Mouse (Mus musculus): ENCODE data around the gene Flt4. TPM values are rescaled to one million over a fixed set of nuclear protein-coding genes. Genes with fewer than 3 reads are reported as not detected.

The Flt4 gene
- polyA plus RNA-seq, 1 experiment from 2014 or later = 2.8 TPM

DNA sequence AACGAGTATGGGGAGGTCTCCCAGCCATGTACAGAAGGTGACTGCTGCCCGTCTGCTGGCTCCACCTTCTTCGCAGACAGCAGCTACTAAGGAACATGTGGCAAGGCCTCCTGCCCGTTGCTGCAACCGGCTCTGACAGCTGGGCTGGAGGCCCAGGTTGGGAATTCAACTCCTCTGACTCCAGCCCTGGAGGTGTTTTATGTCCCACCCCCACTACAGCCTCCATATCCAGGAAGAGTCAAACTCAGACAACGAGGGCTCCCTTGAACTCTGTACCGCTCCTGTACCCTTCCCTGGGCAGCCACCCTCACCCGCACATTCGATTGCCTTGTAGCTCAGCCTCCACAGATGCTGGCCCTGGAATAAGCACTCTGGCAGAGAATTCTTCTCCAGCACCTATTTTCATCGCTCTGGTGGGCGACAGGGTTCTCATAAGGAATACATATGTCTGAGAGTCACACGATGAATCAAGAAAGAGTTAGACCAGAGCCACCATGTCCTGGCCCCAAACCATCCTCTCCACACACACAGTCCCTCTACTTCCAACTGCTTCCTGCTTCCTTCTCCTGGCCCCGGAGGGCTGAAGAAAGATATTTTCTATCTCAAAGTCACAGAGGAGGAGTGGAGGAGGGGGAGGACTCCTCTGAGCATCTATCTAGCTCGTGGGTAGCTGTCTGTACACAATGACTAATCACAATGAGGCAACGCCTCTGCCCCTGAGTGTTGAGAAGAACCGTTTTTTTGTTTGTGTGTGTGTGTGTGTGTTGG lies 42.1 kb downstream of the Flt4 start:
- H3K4me2 ChIP-seq (replicated peaks) = no peak overlapping the region
- no peaks in the 10 kb centered on the region for H3K36me3 ChIP-seq
- no peak for ATAC-seq (ENCODE audit: low FRiP score, low read depth)
- no peaks in the 10 kb centered on the region for H3K9me3 ChIP-seq
- 79% methylated on average over 16 of the region's 16 CpGs for WGBS
- no peak overlapping the region for H3K4me3 ChIP-seq
- no peak overlapping the region for H3K9ac ChIP-seq
- peaks cover 7% of the 10 kb centered on the region; the same call in 1 of the 2 replicates for H3K4me1 ChIP-seq
- H3K27ac ChIP-seq = no peak overlapping the region
- no peaks in the 10 kb centered on the region for H3K27me3 ChIP-seq (replicated peaks)

DNA sequence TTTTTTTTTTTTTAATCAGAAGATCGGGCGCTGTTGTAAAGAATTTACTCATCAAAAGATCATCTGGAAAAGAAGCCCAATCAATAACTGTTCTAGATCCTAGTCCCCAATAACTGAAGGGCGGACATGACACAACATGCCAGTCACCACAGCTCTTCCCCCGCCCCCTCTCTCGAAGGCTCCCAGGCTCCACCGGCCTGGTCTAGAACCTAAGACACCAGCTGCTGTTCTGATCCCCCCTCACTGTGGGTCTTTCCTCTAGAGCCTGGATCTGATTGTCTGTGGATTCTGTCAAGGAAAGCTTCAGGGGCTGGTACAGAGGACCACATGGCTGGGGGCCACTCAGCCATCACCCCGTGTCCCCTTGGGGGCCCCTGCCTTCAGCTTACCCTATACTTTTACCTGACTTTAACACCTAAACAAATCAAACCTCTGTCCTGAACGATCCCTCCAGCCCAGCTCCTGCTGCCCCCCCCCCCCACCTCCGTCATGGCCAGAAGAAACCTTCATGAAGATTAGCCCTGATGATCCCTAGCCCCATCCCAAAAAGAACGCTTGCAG lies 42.8 kb downstream of the Flt4 start:
- H3K27ac ChIP-seq = no peak overlapping the region
- no peak overlapping the region for H3K4me2 ChIP-seq (replicated peaks)
- peaks cover 7% of the 10 kb centered on the region; the same call in 1 of the 2 replicates for H3K4me1 ChIP-seq
- H3K36me3 ChIP-seq = no peaks in the 10 kb centered on the region
- no peaks in the 10 kb centered on the region for H3K27me3 ChIP-seq (replicated peaks)
- H3K4me3 ChIP-seq = no peak overlapping the region
- ATAC-seq (ENCODE audit: low FRiP score, low read depth) = no peak
- no peak overlapping the region for H3K9ac ChIP-seq
- no peaks in the 10 kb centered on the region for H3K9me3 ChIP-seq
- 94% methylated on average over 10 of the region's 10 CpGs for WGBS

DNA sequence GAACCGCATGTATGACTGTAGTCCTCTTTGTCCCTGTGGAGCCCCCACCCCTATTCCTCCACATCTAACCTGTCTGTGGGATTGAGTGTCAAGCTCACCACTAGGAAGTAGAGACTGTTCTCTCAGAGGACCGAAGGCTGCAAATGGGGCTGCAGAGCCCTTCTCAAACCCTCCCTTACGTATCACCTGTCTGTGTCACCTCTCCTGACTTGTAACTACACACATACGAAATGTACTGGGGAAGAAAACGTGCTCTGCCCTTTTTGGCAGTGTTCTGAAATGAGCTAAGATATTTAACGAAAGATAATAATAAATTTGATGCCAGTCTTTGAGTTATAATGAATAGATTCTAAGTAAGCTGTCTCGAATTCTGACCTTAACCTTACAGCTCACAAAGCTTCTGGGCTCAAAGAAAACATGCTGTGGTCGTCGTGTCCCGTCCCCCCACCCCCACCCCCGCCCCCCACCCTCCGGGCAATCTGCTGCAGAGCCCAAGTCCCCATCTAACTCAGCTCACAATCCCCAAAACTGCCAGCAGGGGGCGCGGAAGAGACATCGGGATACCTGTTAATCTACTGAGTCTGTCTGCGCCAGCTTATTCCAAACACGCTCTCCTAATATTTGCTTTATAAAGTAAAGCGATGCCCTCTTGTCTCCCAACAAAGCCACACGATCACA lies 43.5 kb downstream of the Flt4 start:
- Histone ChIP-seq H3K27ac (no peak overlapping the region), H3K4me3 (no peak overlapping the region; the same call in 1 of the 2 replicates), H3K27me3 (replicated peaks) (no peaks in the 10 kb centered on the region), H3K9ac (no peak overlapping the region), H3K4me1 (peaks cover 7% of the 10 kb centered on the region; the same call in 1 of the 2 replicates), H3K4me2 (replicated peaks) (peak overlapping the region; percentile 37), H3K9me3 (no peaks in the 10 kb centered on the region), H3K36me3 (no peaks in the 10 kb centered on the region)
- 29% methylated on average over 19 of the region's 19 CpGs for WGBS
- ATAC-seq (ENCODE audit: low FRiP score, low read depth) = peak; percentile 37; the same call in 1 of the 2 replicates

DNA sequence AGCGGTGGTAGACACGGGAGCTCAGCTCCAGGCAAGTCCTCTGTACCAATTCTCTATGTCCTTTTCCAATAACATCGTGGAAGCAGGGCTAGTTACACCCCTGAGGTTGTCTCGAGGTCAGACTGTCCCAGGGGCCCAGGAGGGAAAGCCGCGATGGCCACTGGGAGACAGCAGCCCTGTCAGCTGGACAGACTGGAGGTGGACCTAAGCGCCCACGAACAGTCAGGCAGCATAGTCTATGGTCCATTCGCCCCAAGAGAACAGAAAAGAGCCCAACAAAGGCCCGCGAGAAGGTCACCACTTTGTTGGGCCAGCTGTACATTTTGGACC lies 44.0 kb downstream of the Flt4 start:
- no peaks in the 10 kb centered on the region for H3K27me3 ChIP-seq (replicated peaks)
- WGBS = 44% methylated on average over 11 of the region's 11 CpGs
- no peaks in the 10 kb centered on the region for H3K36me3 ChIP-seq
- peak; percentile 29; the same call in 1 of the 2 replicates for ATAC-seq (ENCODE audit: low FRiP score, low read depth)
- H3K9ac ChIP-seq = no peak overlapping the region
- no peak overlapping the region; the same call in 1 of the 2 replicates for H3K4me3 ChIP-seq
- H3K9me3 ChIP-seq = no peaks in the 10 kb centered on the region
- no peak overlapping the region for H3K27ac ChIP-seq
- peaks cover 7% of the 10 kb centered on the region; the same call in 1 of the 2 replicates for H3K4me1 ChIP-seq
- H3K4me2 ChIP-seq (replicated peaks) = peak overlapping the region; percentile 37

DNA sequence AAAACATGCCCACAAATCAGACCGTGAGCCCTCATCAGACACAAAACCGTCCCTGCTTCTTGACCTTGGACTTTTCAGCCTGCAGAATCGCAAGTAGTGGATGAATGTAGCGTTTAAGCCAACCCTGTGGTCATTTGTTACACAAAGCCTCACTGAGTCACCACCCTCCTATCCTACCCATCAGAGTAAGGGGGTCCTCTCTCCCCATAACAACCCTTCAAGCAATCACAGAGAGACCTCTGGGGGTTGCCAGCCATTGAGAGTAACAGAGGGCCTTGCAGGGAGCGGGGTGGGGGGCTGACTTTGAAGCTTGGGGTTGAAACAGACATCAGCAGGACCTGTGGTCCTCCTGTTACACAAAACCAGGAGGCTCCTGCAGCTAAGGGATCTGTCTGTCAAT lies 45.6 kb downstream of the Flt4 start:
- H3K9ac ChIP-seq = no peak overlapping the region
- no peak overlapping the region for H3K27ac ChIP-seq
- H3K27me3 ChIP-seq (replicated peaks) = no peaks in the 10 kb centered on the region
- H3K9me3 ChIP-seq = no peaks in the 10 kb centered on the region
- ATAC-seq (ENCODE audit: low FRiP score, low read depth) = no peak
- H3K4me2 ChIP-seq (replicated peaks) = no peak overlapping the region
- 90% methylated on average over 5 of the region's 5 CpGs for WGBS
- H3K4me1 ChIP-seq = peaks cover 7% of the 10 kb centered on the region; the same call in 1 of the 2 replicates
- no peak overlapping the region for H3K4me3 ChIP-seq
- no peaks in the 10 kb centered on the region for H3K36me3 ChIP-seq

DNA sequence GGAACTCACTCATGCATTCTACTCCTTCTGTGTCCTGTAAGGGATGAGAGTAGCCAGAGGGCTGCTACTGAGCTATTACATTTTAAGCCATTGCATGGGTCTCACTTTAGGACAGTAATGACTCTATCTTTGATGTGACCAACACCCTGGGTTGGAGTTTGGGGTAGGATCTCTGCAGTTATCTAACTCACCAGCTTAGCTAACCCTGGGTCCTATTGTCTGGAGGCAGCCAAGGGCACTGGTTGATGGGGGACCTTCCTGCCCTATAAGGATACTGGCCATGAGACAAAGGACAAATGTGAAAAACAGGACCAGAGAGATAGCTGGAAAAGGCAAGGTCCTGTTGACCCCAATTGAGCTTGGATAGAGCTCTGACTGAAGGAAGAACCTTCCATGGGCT lies 46.4 kb downstream of the Flt4 start:
- no peaks in the 10 kb centered on the region for H3K9me3 ChIP-seq
- no peak for ATAC-seq (ENCODE audit: low FRiP score, low read depth)

DNA sequence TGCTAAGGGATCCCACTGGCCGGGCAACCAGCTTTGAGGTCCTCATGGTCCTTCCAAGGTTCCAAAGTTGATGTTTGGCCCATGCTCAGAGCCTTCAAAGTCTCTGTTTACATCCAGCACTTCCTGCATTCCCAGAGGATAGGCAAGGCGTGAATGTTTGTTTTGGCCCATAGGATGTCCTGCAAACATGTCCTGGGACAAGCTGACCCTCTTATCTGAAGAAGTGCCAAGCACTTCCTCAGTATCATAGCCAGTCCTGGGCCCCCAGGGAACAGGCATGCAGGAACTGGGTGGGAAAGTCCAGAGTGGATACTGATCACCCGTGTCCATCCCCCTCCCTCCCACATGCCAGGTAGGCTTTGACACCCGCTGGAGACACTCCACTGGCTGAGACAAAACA lies 49.0 kb downstream of the Flt4 start:
- H3K4me3 ChIP-seq = no peak overlapping the region
- no peak overlapping the region for H3K27ac ChIP-seq
- 88% methylated on average over 4 of the region's 4 CpGs for WGBS
- no peak overlapping the region for H3K4me2 ChIP-seq (replicated peaks)
- H3K9me3 ChIP-seq = no peaks in the 10 kb centered on the region
- H3K4me1 ChIP-seq = peaks cover 2% of the 10 kb centered on the region; the same call in 1 of the 2 replicates
- H3K27me3 ChIP-seq (replicated peaks) = no peaks in the 10 kb centered on the region
- no peak overlapping the region for H3K9ac ChIP-seq
- H3K36me3 ChIP-seq = no peaks in the 10 kb centered on the region
- ATAC-seq (ENCODE audit: low FRiP score, low read depth) = no peak

More for the DNA sequence above, 46.4 kb downstream of the Flt4 start:
- H3K4me3 ChIP-seq = no peak overlapping the region
- peaks cover 7% of the 10 kb centered on the region; the same call in 1 of the 2 replicates for H3K4me1 ChIP-seq
- no peak overlapping the region for H3K27ac ChIP-seq
- H3K9ac ChIP-seq = no peak overlapping the region
- no peaks in the 10 kb centered on the region for H3K36me3 ChIP-seq
- H3K27me3 ChIP-seq (replicated peaks) = no peaks in the 10 kb centered on the region
- H3K4me2 ChIP-seq (replicated peaks) = no peak overlapping the region

DNA sequence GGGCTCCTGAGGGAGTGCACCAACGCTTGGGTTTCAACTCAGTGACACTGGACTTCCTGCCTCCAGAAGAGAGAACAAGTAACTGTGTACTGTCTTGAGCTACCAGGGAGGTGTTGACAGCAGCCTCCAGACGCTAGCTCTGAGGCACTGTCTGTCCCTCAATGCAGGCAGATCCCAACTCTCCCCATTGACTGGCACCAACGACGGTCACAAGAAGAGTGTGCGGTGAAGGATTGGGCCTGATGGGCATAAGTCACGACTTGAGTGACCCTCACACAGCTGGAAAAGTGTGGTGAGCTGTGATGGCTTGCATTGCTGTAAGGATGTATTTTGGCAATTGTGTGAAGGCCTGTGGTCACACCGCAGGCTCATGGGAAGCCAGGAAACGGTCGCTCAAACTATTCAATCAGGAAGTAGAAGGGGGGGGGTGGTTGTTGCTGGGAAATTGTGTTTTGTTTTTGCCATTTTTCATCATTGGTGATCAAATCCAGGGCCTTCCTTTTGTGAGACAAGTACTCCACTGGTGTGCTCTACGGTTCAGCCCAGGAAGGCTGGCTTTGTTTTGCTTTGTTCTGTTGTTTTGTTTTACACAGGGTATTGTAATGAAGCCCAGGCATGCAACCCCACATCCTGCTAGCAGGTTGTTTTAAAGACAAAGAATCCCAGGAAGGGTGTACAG lies 49.9 kb downstream of the Flt4 start:
- H3K9ac ChIP-seq = no peak overlapping the region
- no peaks in the 10 kb centered on the region for H3K36me3 ChIP-seq
- no peak overlapping the region for H3K4me2 ChIP-seq (replicated peaks)
- H3K4me3 ChIP-seq = no peak overlapping the region
- no peaks in the 10 kb centered on the region for H3K4me1 ChIP-seq
- whole genome bisulfite sequencing = 68% methylated on average over 10 of the region's 10 CpGs
- H3K27me3 ChIP-seq (replicated peaks) = no peaks in the 10 kb centered on the region
- ATAC-seq (ENCODE audit: low FRiP score, low read depth) = peak; percentile 21; the same call in 1 of the 2 replicates
- H3K27ac ChIP-seq = no peak overlapping the region
- H3K9me3 ChIP-seq = no peaks in the 10 kb centered on the region

DNA sequence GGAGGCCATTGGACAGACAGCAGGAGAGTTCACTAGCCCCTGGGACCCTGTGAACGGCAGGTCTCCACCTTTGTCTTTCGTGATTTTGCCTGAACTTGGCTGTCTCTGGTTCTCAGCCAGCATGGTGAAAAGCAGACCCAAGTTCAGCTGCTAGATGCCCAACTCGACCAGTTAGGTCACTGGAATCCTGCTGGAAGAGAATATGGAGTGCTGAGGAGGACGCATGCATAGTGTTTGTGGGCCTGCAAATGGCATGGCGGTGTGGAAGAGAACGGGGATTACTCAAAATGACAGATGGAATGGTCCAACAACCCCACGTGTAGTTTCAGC lies 50.4 kb downstream of the Flt4 start:
- Histone ChIP-seq H3K9me3 (no peaks in the 10 kb centered on the region), H3K9ac (no peak overlapping the region), H3K4me2 (replicated peaks) (no peak overlapping the region), H3K36me3 (no peaks in the 10 kb centered on the region), H3K27me3 (replicated peaks) (no peaks in the 10 kb centered on the region), H3K27ac (no peak overlapping the region), H3K4me1 (no peaks in the 10 kb centered on the region), H3K4me3 (no peak overlapping the region)
- no peak for ATAC-seq (ENCODE audit: low FRiP score, low read depth)
- 71% methylated on average over 7 of the region's 7 CpGs for WGBS

DNA sequence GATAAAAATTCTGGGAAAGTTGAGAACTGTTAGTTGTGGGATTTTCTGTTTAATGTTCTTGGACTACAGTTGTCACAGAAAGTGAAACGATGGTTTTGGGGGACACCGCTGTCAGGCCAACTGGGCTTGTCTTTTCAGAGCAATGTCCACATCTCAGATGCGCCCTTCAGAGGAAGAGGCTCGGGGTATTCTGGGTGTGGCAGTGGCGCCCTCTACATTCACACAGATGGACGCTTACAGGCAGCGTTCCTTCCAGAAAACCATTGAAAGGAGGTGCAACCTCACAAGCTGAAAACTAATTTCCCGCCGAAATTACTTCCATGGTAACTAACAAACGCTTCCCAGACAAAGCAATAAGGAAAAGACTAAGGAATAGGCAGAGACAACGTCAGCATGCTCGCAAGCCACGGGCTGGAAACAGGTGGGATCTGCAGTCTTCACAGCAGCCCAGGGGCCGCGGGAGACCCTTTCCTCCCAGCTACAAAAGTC lies 53.3 kb downstream of the Flt4 start:
- Histone ChIP-seq H3K9me3 (no peaks in the 10 kb centered on the region), H3K4me3 (no peak overlapping the region), H3K4me2 (replicated peaks) (no peak overlapping the region), H3K36me3 (no peaks in the 10 kb centered on the region), H3K27ac (no peak overlapping the region), H3K4me1 (no peaks in the 10 kb centered on the region), H3K9ac (no peak overlapping the region), H3K27me3 (replicated peaks) (no peaks in the 10 kb centered on the region)
- ATAC-seq (ENCODE audit: low FRiP score, low read depth) = no peak
- WGBS = 59% methylated on average over 15 of the region's 15 CpGs

DNA sequence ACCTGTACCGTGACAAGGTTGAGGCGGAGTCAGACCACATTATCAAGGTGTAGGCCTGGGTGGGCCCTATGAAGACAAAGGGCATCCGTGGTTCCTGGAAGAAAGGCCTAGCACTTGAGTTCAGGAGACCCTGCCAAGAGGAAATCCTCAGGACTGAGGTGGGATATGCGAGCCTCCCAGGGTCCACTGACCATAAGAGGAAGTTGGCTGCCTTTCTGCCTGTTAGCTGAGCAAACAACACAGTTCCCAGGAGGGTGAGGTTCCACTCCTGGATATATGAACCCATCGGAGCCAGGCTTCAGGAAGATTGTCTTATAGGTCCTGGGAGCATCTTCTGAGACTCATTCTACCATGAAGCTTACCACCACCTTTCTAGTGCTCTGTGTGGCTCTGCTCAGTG lies 54.2 kb downstream of the Flt4 start, which contains the start of gene Scgb3a1:
Scgb3a1 (plus strand) TSS at position 301 of the 400 bp plus-strand sequence.
- no peak within 1 kb of the TSS for H3K27ac ChIP-seq
- 0 out of 2 replicates have a peak, but pooled peaks cover 2% of the 10 kb centered on the region for H3K36me3 ChIP-seq
- WGBS = 85% methylated on average over 5 of the region's 5 CpGs
- no peak within 1 kb of the TSS for H3K4me3 ChIP-seq
- H3K27me3 ChIP-seq (replicated peaks) = no peaks in the 10 kb centered on the region
- no peak within 1 kb of the TSS for H3K9ac ChIP-seq
- no peak within 1 kb of the TSS for H3K4me2 ChIP-seq (replicated peaks)
- no peaks in the 10 kb centered on the region for H3K9me3 ChIP-seq
- ATAC-seq (ENCODE audit: low FRiP score, low read depth) = no peak
- H3K4me1 ChIP-seq = no peaks in the 10 kb centered on the region

Data from neural tube, embryonic 12.5 days (tissue).